28 mouse cellular contexts compared by ENCODE assay signal in the genomic region with DNA sequence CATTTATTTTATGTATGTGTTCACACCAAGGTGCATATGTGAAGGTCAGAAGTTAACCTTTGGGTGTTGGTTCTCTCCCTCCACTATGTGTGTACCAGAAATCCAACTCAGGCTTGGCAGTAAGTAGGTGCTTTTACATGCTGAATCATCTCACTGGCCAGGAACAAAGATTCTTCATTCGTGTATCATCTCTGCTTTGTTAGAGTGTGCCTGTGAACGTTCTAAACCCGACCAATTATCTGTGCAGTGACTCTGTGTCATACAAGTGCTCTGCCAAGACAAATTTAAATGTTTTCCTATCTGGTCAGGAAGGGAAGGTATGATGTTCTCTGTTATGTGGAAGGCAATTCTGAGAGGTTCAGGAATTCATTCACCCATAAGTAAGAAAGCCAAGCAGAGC. TPM values are rescaled to one million over a fixed set of nuclear protein-coding genes. Genes with fewer than 3 reads are reported as not detected.
A peak's percentile ranks its signal among the peaks of the same experiment; 100 is the strongest.
DNase-seq lines count a peak whose midpoint lies in the region; ATAC-seq and TF ChIP-seq lines count a peak whose summit lies in the region.
"Had no signal": no experiment of that assay in that cellular context is flagged by ENCODE, and none has a peak within 500 bp of the region (broad histone marks: within the 10 kb centered on the region; RNA-seq: fewer than 3 reads in every experiment).

No protein-coding gene starts in this region.

- no peaks in the 10 kb centered on the region for H3K9me3 ChIP-seq in hindbrain, postnatal 0 days (ENCODE audit: low read length)
- no peaks in the 10 kb centered on the region for H3K9me3 ChIP-seq in hindbrain, embryonic 13.5 days
- H3K9me3 ChIP-seq: embryonic facial prominence, embryonic 13.5 days; heart, embryonic 12.5 days; hindbrain, embryonic 10.5 days; hindbrain, embryonic 15.5 days had no signal

- H3K4me1 ChIP-seq in hindbrain, postnatal 0 days (ENCODE audit: insufficient read depth, low read length): no peaks in the 10 kb centered on the region
- H3K4me1 ChIP-seq in hindbrain, embryonic 13.5 days (replicated peaks): peaks cover 5% of the 10 kb centered on the region; the same call in 1 of the 2 replicates
- peaks cover 10% of the 10 kb centered on the region for H3K4me1 ChIP-seq in embryonic fibroblast, embryonic 13.5 days (ENCODE audit: control insufficient read depth, insufficient read depth, low read length)
- no peaks in the 10 kb centered on the region for H3K4me1 ChIP-seq in lung, adult 2 months (ENCODE audit: control insufficient read depth, insufficient read depth, low read length)
- H3K4me1 ChIP-seq: embryonic facial prominence, embryonic 13.5 days; heart, embryonic 12.5 days; hindbrain, embryonic 10.5 days had no signal

- TF ChIP-seq CTCF in hindbrain, postnatal 0 days (IDR thresholded peaks at IDR 0.05; ENCODE audit: low read depth): no peak
- no peak for TF ChIP-seq CTCF in embryonic fibroblast, embryonic 13.5 days (IDR thresholded peaks at IDR 0.05; ENCODE audit: borderline replicate concordance, insufficient read depth, low read length)
- no peak for TF ChIP-seq CTCF in lung, adult 2 months (IDR thresholded peaks at IDR 0.05; ENCODE audit: insufficient read depth, low read length)

- peaks cover 66% of the 10 kb centered on the region for H3K36me3 ChIP-seq in hindbrain, postnatal 0 days (ENCODE audit: insufficient read depth, low read length)
- H3K36me3 ChIP-seq in hindbrain, embryonic 13.5 days: peaks cover 89% of the 10 kb centered on the region

- WGBS in hindbrain, postnatal 0 days: 57% methylated on average over 3 of the region's 3 CpGs
- WGBS in hindbrain, embryonic 13.5 days: 65% methylated on average over 3 of the region's 3 CpGs
- 75% methylated on average over 3 of the region's 3 CpGs for WGBS in lung, adult 2 months

- no peak for TF ChIP-seq POLR2A in embryonic fibroblast, embryonic 13.5 days (IDR thresholded peaks at IDR 0.05; ENCODE audit: low read depth, low read length)
- no peak for TF ChIP-seq POLR2A in lung, adult 2 months (IDR thresholded peaks at IDR 0.05; ENCODE audit: borderline replicate concordance, extremely low read depth, low read depth, low read length)

- H3K4me2 ChIP-seq in hindbrain, postnatal 0 days (ENCODE audit: low read depth, low read length): no peak overlapping the region
- no peak overlapping the region for H3K4me2 ChIP-seq in hindbrain, embryonic 13.5 days
- H3K4me2 ChIP-seq: embryonic facial prominence, embryonic 13.5 days; heart, embryonic 12.5 days; hindbrain, embryonic 15.5 days had no signal

- H3K27ac ChIP-seq in hindbrain, postnatal 0 days: peak overlapping the region; percentile 2
- no peak overlapping the region for H3K27ac ChIP-seq in hindbrain, embryonic 13.5 days
- H3K27ac ChIP-seq in embryonic fibroblast, embryonic 13.5 days (ENCODE audit: insufficient read depth, low read length): peak overlapping the region; percentile 50
- H3K27ac ChIP-seq: embryonic facial prominence, embryonic 13.5 days; heart, adult 2 months; hindbrain, embryonic 10.5 days; hindbrain, embryonic 15.5 days had no signal

- no peaks in the 10 kb centered on the region for H3K27me3 ChIP-seq in hindbrain, postnatal 0 days (ENCODE audit: insufficient read depth, low read length)
- H3K27me3 ChIP-seq in hindbrain, embryonic 13.5 days: no peaks in the 10 kb centered on the region
- H3K27me3 ChIP-seq: embryonic facial prominence, embryonic 13.5 days; heart, embryonic 12.5 days; hindbrain, embryonic 15.5 days had no signal

- no peak for ATAC-seq in hindbrain, postnatal 0 days
- no peak for ATAC-seq in hindbrain, embryonic 13.5 days (ENCODE audit: low FRiP score)
- ATAC-seq: inflammation-experienced regulatory T-cells, adult 6 months; intestine, postnatal 0 days had no signal

- no peak for DNase-seq in hindbrain, postnatal 0 days (ENCODE audit: low spot score)
- DNase-seq in 3T3-L1 (ENCODE audit: low read depth, low spot score) (peak; percentile 82), NIH3T3 (ENCODE audit: low read depth) (peak; percentile 67)
- no peak for DNase-seq in kidney, adult 11 months
- DNase-seq in lung, adult 2 months: no peak
- DNase-seq: adrenal gland, adult 2 months; adrenal gland, postnatal 36 days; cerebellum, adult 11 months; cerebellum, adult 8-10 months; cerebellum, postnatal 14 days; forebrain, postnatal 0 days; gastrocnemius, postnatal 14 days; heart, adult 2 months had no signal

- H3K9ac ChIP-seq in hindbrain, postnatal 0 days (replicated peaks; ENCODE audit: low read length): no peak overlapping the region
- H3K9ac ChIP-seq in hindbrain, embryonic 13.5 days: no peak overlapping the region
- H3K9ac ChIP-seq: embryonic facial prominence, embryonic 13.5 days; forebrain, postnatal 0 days; heart, embryonic 12.5 days; hindbrain, embryonic 15.5 days had no signal

- no peak overlapping the region for H3K4me3 ChIP-seq in hindbrain, postnatal 0 days (ENCODE audit: low read length)
- no peak overlapping the region for H3K4me3 ChIP-seq in hindbrain, embryonic 13.5 days
- no peak overlapping the region for H3K4me3 ChIP-seq in embryonic fibroblast, embryonic 13.5 days (ENCODE audit: insufficient read depth, low read length)
- H3K4me3 ChIP-seq in lung, adult 2 months (replicated peaks; ENCODE audit: extremely low read depth, low read depth, low read length): no peak overlapping the region
- H3K4me3 ChIP-seq: embryonic facial prominence, embryonic 13.5 days; heart, adult 2 months; heart, embryonic 12.5 days; hindbrain, embryonic 10.5 days; hindbrain, embryonic 15.5 days had no signal

RNA-seq across cellular contexts. Expression of a gene that starts 15.7 kb away (rescaled TPM):
- 519 and 527 TPM in 2 replicates for total RNA-seq in hindbrain, postnatal 0 days (2014; rRNA removed)
- 93.4 and 98.3 TPM in 2 replicates for polyA plus RNA-seq in hindbrain, postnatal 0 days (2015; fragmentation: Nextera tagmentation; extraction: Ambion mirVana)
- 55.6 and 57.0 TPM in 2 replicates for polyA plus RNA-seq in hindbrain, embryonic 13.5 days (2015; fragmentation: Nextera tagmentation; extraction: Ambion mirVana)
- 49.1 and 56.8 TPM in 2 replicates for polyA plus RNA-seq in embryonic fibroblast, embryonic 13.5 days (2011; ENCODE audit: insufficient read length, low read depth, missing spikeins)
- 38.0 and 46.1 TPM in 2 replicates for polyA plus RNA-seq in lung, adult 2 months (2012; rRNA removed)

RNA-seq across cellular contexts. Expression of a gene that starts 26.9 kb away (rescaled TPM):
- not detected in 2 replicates for total RNA-seq in hindbrain, postnatal 0 days (2014; rRNA removed)
- polyA plus RNA-seq in hindbrain, postnatal 0 days (2015; fragmentation: Nextera tagmentation; extraction: Ambion mirVana): not detected in 2 replicates
- polyA plus RNA-seq in hindbrain, embryonic 13.5 days (2015; fragmentation: Nextera tagmentation; extraction: Ambion mirVana): not detected in 2 replicates
- not detected in 2 replicates for polyA plus RNA-seq in embryonic fibroblast, embryonic 13.5 days (2011; ENCODE audit: insufficient read length, low read depth, missing spikeins)
- polyA plus RNA-seq in lung, adult 2 months (2012; rRNA removed): not detected in 2 replicates
- total RNA-seq: adrenal gland, adult 2 months; adrenal gland, postnatal 36 days; common myeloid progenitor, adult 5-6 weeks; forebrain, postnatal 0 days; gastrocnemius, adult 18-20 months; gastrocnemius, postnatal 14 days; heart, adult 2 months; heart, postnatal 25 days had no signal
- polyA plus RNA-seq: adrenal gland, adult 2 months; brain, embryonic 14.5 days; embryonic facial prominence, embryonic 13.5 days; forebrain, postnatal 0 days; gonadal fat pad, adult 2 months; heart, adult 2 months; heart, embryonic 12.5 days; heart, embryonic 16.5 days; intestine, postnatal 0 days had no signal

RNA-seq across cellular contexts. Expression of a gene that starts 36.6 kb away (rescaled TPM):
- not detected in 2 replicates for total RNA-seq in hindbrain, postnatal 0 days (2014; rRNA removed)
- polyA plus RNA-seq in hindbrain, postnatal 0 days (2015; fragmentation: Nextera tagmentation; extraction: Ambion mirVana): 0.06 TPM in 1 of 2 replicates, not detected in the other
- not detected in 2 replicates for polyA plus RNA-seq in hindbrain, embryonic 13.5 days (2015; fragmentation: Nextera tagmentation; extraction: Ambion mirVana)
- not detected in 2 replicates for polyA plus RNA-seq in embryonic fibroblast, embryonic 13.5 days (2011; ENCODE audit: insufficient read length, low read depth, missing spikeins)
- not detected in 2 replicates for polyA plus RNA-seq in lung, adult 2 months (2012; rRNA removed)
- total RNA-seq: adrenal gland, adult 2 months; adrenal gland, postnatal 36 days; common myeloid progenitor, adult 5-6 weeks; forebrain, postnatal 0 days; gastrocnemius, adult 18-20 months; gastrocnemius, postnatal 14 days; heart, adult 2 months; heart, postnatal 25 days had no signal
- polyA plus RNA-seq: adrenal gland, adult 2 months; brain, embryonic 14.5 days; embryonic facial prominence, embryonic 13.5 days; forebrain, postnatal 0 days; gonadal fat pad, adult 2 months; heart, adult 2 months; heart, embryonic 12.5 days; heart, embryonic 16.5 days; hindbrain, embryonic 10.5 days; hindbrain, embryonic 15.5 days; intestine, postnatal 0 days had no signal

RNA-seq across cellular contexts. Expression of a gene that starts 38.2 kb away (rescaled TPM):
- 0.52 TPM in 1 of 2 replicates, not detected in the other for total RNA-seq in hindbrain, postnatal 0 days (2014; rRNA removed)
- 1.5 and 1.7 TPM in 2 replicates for polyA plus RNA-seq in hindbrain, postnatal 0 days (2015; fragmentation: Nextera tagmentation; extraction: Ambion mirVana)
- 1.3 and 2.1 TPM in 2 replicates for polyA plus RNA-seq in hindbrain, embryonic 13.5 days (2015; fragmentation: Nextera tagmentation; extraction: Ambion mirVana)
- polyA plus RNA-seq in embryonic fibroblast, embryonic 13.5 days (2011; ENCODE audit: insufficient read length, low read depth, missing spikeins): not detected in 2 replicates
- not detected in 2 replicates for polyA plus RNA-seq in lung, adult 2 months (2012; rRNA removed)
- total RNA-seq: adrenal gland, adult 2 months; adrenal gland, postnatal 36 days; common myeloid progenitor, adult 5-6 weeks; forebrain, postnatal 0 days; gastrocnemius, adult 18-20 months; gastrocnemius, postnatal 14 days; heart, adult 2 months; heart, postnatal 25 days had no signal
- polyA plus RNA-seq: adrenal gland, adult 2 months; brain, embryonic 14.5 days; gonadal fat pad, adult 2 months; heart, adult 2 months; heart, embryonic 12.5 days; heart, embryonic 16.5 days; inflammation-experienced regulatory T-cells, adult 6 months; intestine, postnatal 0 days had no signal

RNA-seq across cellular contexts. Expression of a gene that starts 58.5 kb away (rescaled TPM):
- not detected in 2 replicates for total RNA-seq in hindbrain, postnatal 0 days (2014; rRNA removed)
- not detected in 2 replicates for polyA plus RNA-seq in hindbrain, postnatal 0 days (2015; fragmentation: Nextera tagmentation; extraction: Ambion mirVana)
- not detected in 2 replicates for polyA plus RNA-seq in hindbrain, embryonic 13.5 days (2015; fragmentation: Nextera tagmentation; extraction: Ambion mirVana)
- polyA plus RNA-seq in embryonic fibroblast, embryonic 13.5 days (2011; ENCODE audit: insufficient read length, low read depth, missing spikeins): not detected in 2 replicates
- polyA plus RNA-seq in lung, adult 2 months (2012; rRNA removed): not detected in 2 replicates
- total RNA-seq: adrenal gland, adult 2 months; adrenal gland, postnatal 36 days; common myeloid progenitor, adult 5-6 weeks; ES-E14; forebrain, postnatal 0 days; gastrocnemius, adult 18-20 months; gastrocnemius, postnatal 14 days; heart, adult 2 months; heart, postnatal 25 days had no signal
- polyA plus RNA-seq: adrenal gland, adult 2 months; brain, embryonic 14.5 days; embryonic facial prominence, embryonic 13.5 days; forebrain, postnatal 0 days; gonadal fat pad, adult 2 months; heart, adult 2 months; heart, embryonic 12.5 days; heart, embryonic 16.5 days; hindbrain, embryonic 10.5 days; hindbrain, embryonic 15.5 days; inflammation-experienced regulatory T-cells, adult 6 months; intestine, postnatal 0 days had no signal

Comparison
In these comparisons a context has a peak if more than half of its experiments do, and no peak if none do; other contexts are left out.
1. DNase-seq: peak in 3T3-L1 (single experiment) and NIH3T3 (single experiment); none in hindbrain, postnatal 0 days (single experiment), kidney, adult 11 months (single experiment) and lung, adult 2 months (single experiment).